Mouse (Mus musculus): ENCODE data around the gene Clcn1. TPM values are rescaled to one million over a fixed set of nuclear protein-coding genes. Genes with fewer than 3 reads are reported as not detected.

Clcn1 gene
- total RNA-seq (2014; rRNA removed; ENCODE audit: low replicate concordance) (0.04 TPM in 1 of 2 replicates, not detected in the other), polyA plus RNA-seq (2015; fragmentation: Nextera tagmentation; extraction: Ambion mirVana) (0.44 and 0.64 TPM in 2 replicates)

- no peak; the same call in 1 of the 2 replicates for ATAC-seq (ENCODE audit: insufficient read depth, low read depth)
- no peaks in the 10 kb centered on the region for H3K9me3 ChIP-seq (replicated peaks; ENCODE audit: control insufficient read depth, low read length)
- DNase-seq (ENCODE audit: low spot score) = no peak
- TF ChIP-seq CTCF (IDR thresholded peaks at IDR 0.05; ENCODE audit: low read depth) (no peak), EP300 (IDR thresholded peaks at IDR 0.05; ENCODE audit: low read depth) (no peak)
- no peak within 1 kb of the TSS for H3K4me2 ChIP-seq (ENCODE audit: low read depth, low read length)
- 51% methylated on average over 4 of the region's 5 CpGs for WGBS
- H3K27me3 ChIP-seq (ENCODE audit: control insufficient read depth, insufficient read depth, low read length) = no peaks in the 10 kb centered on the region
- no peak within 1 kb of the TSS for H3K27ac ChIP-seq (ENCODE audit: low read depth)
- H3K4me3 ChIP-seq (ENCODE audit: low read depth, low read length) = no peak within 1 kb of the TSS
- no peak within 1 kb of the TSS for H3K9ac ChIP-seq (replicated peaks; ENCODE audit: low read depth, low read length)
- H3K4me1 ChIP-seq (ENCODE audit: control insufficient read depth, insufficient read depth) = peaks cover 5% of the 10 kb centered on the region; the same call in 1 of the 2 replicates
- peaks cover 23% of the 10 kb centered on the region for H3K36me3 ChIP-seq (replicated peaks; ENCODE audit: control insufficient read depth, insufficient read depth, low read length)
These were observed at the start of gene Clcn1 for GRCm38 (mm10) chr6:42286448-42286847. Gene Clcn1, plus strand, starts transcription at chr6:42286685.

- DNase-seq (ENCODE audit: low spot score) = no peak
- Histone ChIP-seq H3K27me3 (ENCODE audit: control insufficient read depth, insufficient read depth, low read length) (no peaks in the 10 kb centered on the region), H3K4me2 (ENCODE audit: low read depth, low read length) (no peak overlapping the region), H3K4me1 (ENCODE audit: control insufficient read depth, insufficient read depth) (no peaks in the 10 kb centered on the region), H3K36me3 (replicated peaks; ENCODE audit: control insufficient read depth, insufficient read depth, low read length) (no peaks in the 10 kb centered on the region), H3K9me3 (replicated peaks; ENCODE audit: control insufficient read depth, low read length) (no peaks in the 10 kb centered on the region), H3K4me3 (ENCODE audit: low read depth, low read length) (no peak overlapping the region), H3K27ac (ENCODE audit: low read depth) (no peak overlapping the region), H3K9ac (replicated peaks; ENCODE audit: low read depth, low read length) (no peak overlapping the region)
- ATAC-seq (ENCODE audit: insufficient read depth, low read depth) = no peak
- TF ChIP-seq EP300 (IDR thresholded peaks at IDR 0.05; ENCODE audit: low read depth) (no peak), CTCF (IDR thresholded peaks at IDR 0.05; ENCODE audit: low read depth) (no peak)
- WGBS = 55% methylated on average over 6 of the region's 6 CpGs
These were observed 49.1 kb upstream of the Clcn1 start for GRCm38 (mm10) chr6:42237276-42237805.

- no peak overlapping the region for H3K4me2 ChIP-seq (ENCODE audit: low read depth, low read length)
- DNase-seq (ENCODE audit: low spot score) (no peak), ATAC-seq (ENCODE audit: insufficient read depth, low read depth) (no peak)
- no peak overlapping the region for H3K27ac ChIP-seq (ENCODE audit: low read depth)
- TF ChIP-seq CTCF (IDR thresholded peaks at IDR 0.05; ENCODE audit: low read depth) (no peak), EP300 (IDR thresholded peaks at IDR 0.05; ENCODE audit: low read depth) (no peak)
- H3K9me3 ChIP-seq (replicated peaks; ENCODE audit: control insufficient read depth, low read length) = no peaks in the 10 kb centered on the region
- H3K36me3 ChIP-seq (replicated peaks; ENCODE audit: control insufficient read depth, insufficient read depth, low read length) = no peaks in the 10 kb centered on the region
- H3K4me1 ChIP-seq (ENCODE audit: control insufficient read depth, insufficient read depth) = 0 out of 2 replicates have a peak, but pooled peaks cover 6% of the 10 kb centered on the region
- no peaks in the 10 kb centered on the region for H3K27me3 ChIP-seq (ENCODE audit: control insufficient read depth, insufficient read depth, low read length)
- WGBS = 71% methylated on average over 6 of the region's 6 CpGs
- H3K4me3 ChIP-seq (ENCODE audit: low read depth, low read length) = no peak overlapping the region
- no peak overlapping the region for H3K9ac ChIP-seq (replicated peaks; ENCODE audit: low read depth, low read length)
These were observed 45.0 kb upstream of the Clcn1 start for GRCm38 (mm10) chr6:42241311-42242045.

GRCm38 (mm10) chr6:42245711-42246353 is 40.7 kb upstream of the Clcn1 start, which contains the start of gene Gstk1:
Gene Gstk1, plus strand, starts transcription at chr6:42245935.
- Histone ChIP-seq H3K27ac (ENCODE audit: low read depth) (peak within 1 kb of the TSS; percentile 39; the same call in 1 of the 2 replicates), H3K4me1 (ENCODE audit: control insufficient read depth, insufficient read depth) (0 out of 2 replicates have a peak, but pooled peaks cover 10% of the 10 kb centered on the region), H3K9ac (replicated peaks; ENCODE audit: low read depth, low read length) (peak within 1 kb of the TSS; percentile 49; the same call in 1 of the 2 replicates), H3K4me3 (ENCODE audit: low read depth, low read length) (peak within 1 kb of the TSS; percentile 50), H3K9me3 (replicated peaks; ENCODE audit: control insufficient read depth, low read length) (no peaks in the 10 kb centered on the region), H3K4me2 (ENCODE audit: low read depth, low read length) (peak within 1 kb of the TSS; percentile 70), H3K36me3 (replicated peaks; ENCODE audit: control insufficient read depth, insufficient read depth, low read length) (no peaks in the 10 kb centered on the region), H3K27me3 (ENCODE audit: control insufficient read depth, insufficient read depth, low read length) (no peaks in the 10 kb centered on the region)
- DNase-seq (ENCODE audit: low spot score) (peak; percentile 84), ATAC-seq (ENCODE audit: insufficient read depth, low read depth) (peak; percentile 99)
- 3% methylated on average over 28 of the region's 28 CpGs for WGBS
- no peak for TF ChIP-seq EP300 (IDR thresholded peaks at IDR 0.05; ENCODE audit: low read depth)
- TF ChIP-seq CTCF (IDR thresholded peaks at IDR 0.05; ENCODE audit: low read depth) = no peak

GRCm38 (mm10) chr6:42247173-42247572 is 39.3 kb upstream of the Clcn1 start:
- ATAC-seq (ENCODE audit: insufficient read depth, low read depth) (no peak), DNase-seq (ENCODE audit: low spot score) (no peak)
- WGBS = 20% methylated on average over 8 of the region's 8 CpGs
- Histone ChIP-seq H3K4me3 (ENCODE audit: low read depth, low read length) (no peak overlapping the region), H3K9ac (replicated peaks; ENCODE audit: low read depth, low read length) (no peak overlapping the region), H3K4me1 (ENCODE audit: control insufficient read depth, insufficient read depth) (0 out of 2 replicates have a peak, but pooled peaks cover 10% of the 10 kb centered on the region), H3K36me3 (replicated peaks; ENCODE audit: control insufficient read depth, insufficient read depth, low read length) (no peaks in the 10 kb centered on the region), H3K4me2 (ENCODE audit: low read depth, low read length) (no peak overlapping the region), H3K27me3 (ENCODE audit: control insufficient read depth, insufficient read depth, low read length) (no peaks in the 10 kb centered on the region), H3K9me3 (replicated peaks; ENCODE audit: control insufficient read depth, low read length) (no peaks in the 10 kb centered on the region), H3K27ac (ENCODE audit: low read depth) (no peak overlapping the region)
- TF ChIP-seq EP300 (IDR thresholded peaks at IDR 0.05; ENCODE audit: low read depth) (no peak), CTCF (IDR thresholded peaks at IDR 0.05; ENCODE audit: low read depth) (no peak)
